Mouse (Mus musculus): ENCODE measurements at regions not wholly inside any gene's neighbourhood (a gene's known extent, or its start where the extent isn't known, plus 50 kb on each side); places are given as distances from the start of the nearest gene placed in this dataset.

- DNase-seq (ENCODE audit: low spot score in 2 of 2) = no peak
Measured at GRCm38 (mm10) chr16:95815206-95815731, 113.4 kb downstream of the Ets2 start.

GRCm38 (mm10) chr16:95814513-95815118, 112.7 kb downstream of the Ets2 start:
- DNase-seq (ENCODE audit: low spot score in 2 of 2) = no peak

- no peak for DNase-seq (ENCODE audit: low spot score in 2 of 2)
Measured at GRCm38 (mm10) chr16:95811092-95811491, 109.2 kb downstream of the Ets2 start.

GRCm38 (mm10) chr16:95809127-95809876, 107.4 kb downstream of the Ets2 start:
- DNase-seq (ENCODE audit: low spot score in 2 of 2) = no peak

GRCm38 (mm10) chr16:95806510-95806909, 104.6 kb downstream of the Ets2 start:
- no peak for DNase-seq (ENCODE audit: low spot score in 2 of 2)

GRCm38 (mm10) chr16:95804199-95804598, 102.3 kb downstream of the Ets2 start:
- no peak for DNase-seq (ENCODE audit: low spot score in 2 of 2)

- no peak for DNase-seq (ENCODE audit: low spot score in 2 of 2)
Measured at GRCm38 (mm10) chr16:95802641-95803040, 100.8 kb downstream of the Ets2 start.

- DNase-seq (ENCODE audit: low spot score in 2 of 2) = no peak
Measured at GRCm38 (mm10) chr16:95802207-95802606, 100.3 kb downstream of the Ets2 start.

GRCm38 (mm10) chr16:95800911-95801442, 99.1 kb downstream of the Ets2 start:
- DNase-seq (ENCODE audit: low spot score in 2 of 2) = no peak

GRCm38 (mm10) chr16:95798582-95798981, 96.7 kb downstream of the Ets2 start:
- DNase-seq (ENCODE audit: low spot score in 2 of 2) = no peak

- DNase-seq (ENCODE audit: low spot score in 2 of 2) = no peak
Measured at GRCm38 (mm10) chr16:95798099-95798498, 96.2 kb downstream of the Ets2 start.

- DNase-seq (ENCODE audit: low spot score in 2 of 2) = no peak
Measured at GRCm38 (mm10) chr16:95797141-95797540, 95.3 kb downstream of the Ets2 start.

- DNase-seq (ENCODE audit: low spot score in 2 of 2) = no peak
Measured at GRCm38 (mm10) chr16:95794876-95795275, 93.0 kb downstream of the Ets2 start.

- DNase-seq (ENCODE audit: low spot score in 2 of 2) = no peak
Measured at GRCm38 (mm10) chr16:95794281-95794727, 92.4 kb downstream of the Ets2 start.

GRCm38 (mm10) chr16:95790691-95791090, 88.8 kb downstream of the Ets2 start:
- DNase-seq (ENCODE audit: low spot score in 2 of 2) = no peak

GRCm38 (mm10) chr16:95789548-95789947, 87.7 kb downstream of the Ets2 start:
- no peak for DNase-seq (ENCODE audit: low spot score in 2 of 2)

GRCm38 (mm10) chr16:95781681-95782080, 79.8 kb downstream of the Ets2 start:
- no peak for DNase-seq (ENCODE audit: low spot score in 2 of 2)

GRCm38 (mm10) chr16:95780431-95780830, 78.6 kb downstream of the Ets2 start:
- DNase-seq (ENCODE audit: low spot score in 2 of 2) = no peak

- DNase-seq (ENCODE audit: low spot score in 2 of 2) = no peak
Measured at GRCm38 (mm10) chr16:95778845-95779722, 77.2 kb downstream of the Ets2 start.

- DNase-seq (ENCODE audit: low spot score in 2 of 2) = no peak
Measured at GRCm38 (mm10) chr16:95778173-95778572, 76.3 kb downstream of the Ets2 start.

GRCm38 (mm10) chr16:95776610-95777363, 74.9 kb downstream of the Ets2 start:
- DNase-seq (ENCODE audit: low spot score in 2 of 2) = no peak

Measured in frontal cortex, postnatal 25 days (tissue).